Mouse (Mus musculus) bone marrow, adult 2 months (tissue): ENCODE data around the gene Esrrg. TPM values are rescaled to one million over a fixed set of nuclear protein-coding genes. Genes with fewer than 3 reads are reported as not detected.

Source experiments
- H3K27ac ChIP-seq: fragments of 200-500 bp; 2 replicates; pipeline ENCODE4 v1.5.1; 2012; ENCODE audit warnings: low read depth, mild to moderate bottlenecking, control low read depth, inconsistent platforms, low read length; ENCODE audit not compliant: control insufficient read depth, poor library complexity, insufficient read depth
- H3K4me1 ChIP-seq: fragments of 200-500 bp; 2 replicates; pipeline ENCODE4 v1.6.1; 2011; ENCODE audit warnings: low read length; ENCODE audit not compliant: control insufficient read depth, insufficient read depth
- H3K4me3 ChIP-seq: fragments of 200-500 bp; replicated peaks from 2 replicates; pipeline ENCODE3; 2011; ENCODE audit warnings: mild to moderate bottlenecking, low read depth, low read length, control low read depth; ENCODE audit not compliant: control insufficient read depth
- CTCF ChIP-seq: fragments of 200-500 bp; IDR thresholded peaks from 2 replicates; pipeline ENCODE4 v1.5.1; 2011; ENCODE audit warnings: low read length, control low read depth; ENCODE audit not compliant: control insufficient read depth, insufficient read depth
- POLR2A ChIP-seq: fragments of 200-500 bp; IDR thresholded peaks from 2 replicates; pipeline ENCODE4 v1.6.1; 2011; ENCODE audit warnings: low read depth, mild to moderate bottlenecking, control low read depth, low read length, borderline replicate concordance; ENCODE audit not compliant: control insufficient read depth
- WGBS: fragments of 180-500 bp; shearing (Covaris S2); methylation state at CpG from one replicate; pipeline ENCODE4 v1.1.7; 2018; 5-methylcytosine and 5-hydroxymethylcytosine counted together
- polyA plus RNA-seq: library from polyadenylated mRNA; stranded (reverse); fragments of >200 nt; gene quantifications from 2 replicates; pipeline ENCODE4 v1.2.4, GENCODE M21; 2011; ENCODE audit warnings: low replicate concordance; ENCODE audit not compliant: missing spikeins, insufficient read depth, insufficient read length

The Esrrg gene
- polyA plus RNA-seq, 1 experiment = not detected

DNA sequence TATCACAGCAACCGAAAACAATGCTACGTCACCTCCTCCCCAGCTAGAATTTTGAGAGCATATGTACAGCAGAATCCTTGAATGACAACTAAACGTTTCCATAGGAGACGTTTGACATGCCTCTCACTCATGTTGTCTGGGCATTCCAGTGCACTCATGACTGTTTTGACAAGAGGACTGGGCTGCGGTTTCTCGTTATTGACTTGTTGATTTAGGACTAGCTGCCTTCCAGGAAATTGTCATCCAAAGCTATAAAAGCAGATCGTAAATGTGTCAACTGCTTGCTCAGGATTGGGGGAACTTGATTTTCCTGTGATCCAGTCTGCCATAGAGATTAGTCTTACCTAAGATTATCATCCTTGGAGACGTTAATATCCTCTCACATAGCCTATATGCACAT, 245.6 kb downstream of the Esrrg start:
- 46% methylated on average over 8 of the region's 8 CpGs for WGBS
- Histone ChIP-seq H3K4me1 (no peaks in the 10 kb centered on the region), H3K4me3 (no peak overlapping the region), H3K27ac (no peak overlapping the region)
- no peak for TF ChIP-seq CTCF
- TF ChIP-seq POLR2A = no peak

DNA sequence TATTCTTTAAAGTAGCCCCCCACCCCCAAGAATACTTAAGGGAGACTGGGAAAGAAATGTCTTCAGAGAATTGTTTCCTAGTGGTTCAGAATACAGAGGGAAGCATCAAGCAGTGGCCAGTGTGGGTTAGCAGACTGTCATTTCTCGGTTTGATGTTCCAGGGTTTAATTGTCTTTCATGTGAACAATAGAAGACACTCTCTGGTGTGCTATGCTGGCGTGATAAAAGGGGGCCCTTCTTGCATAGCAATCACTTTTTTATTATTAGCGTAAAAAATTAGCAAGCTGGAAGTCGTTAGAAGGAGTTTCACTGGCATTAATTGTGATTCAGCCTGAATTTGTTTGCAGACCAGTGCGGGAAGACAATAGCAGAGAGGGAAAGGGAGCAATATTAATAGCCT, 253.7 kb downstream of the Esrrg start:
- no peak for TF ChIP-seq CTCF
- no peak for TF ChIP-seq POLR2A
- 70% methylated on average over 5 of the region's 5 CpGs for WGBS
- Histone ChIP-seq H3K4me3 (no peak overlapping the region), H3K27ac (no peak overlapping the region), H3K4me1 (no peaks in the 10 kb centered on the region)

DNA sequence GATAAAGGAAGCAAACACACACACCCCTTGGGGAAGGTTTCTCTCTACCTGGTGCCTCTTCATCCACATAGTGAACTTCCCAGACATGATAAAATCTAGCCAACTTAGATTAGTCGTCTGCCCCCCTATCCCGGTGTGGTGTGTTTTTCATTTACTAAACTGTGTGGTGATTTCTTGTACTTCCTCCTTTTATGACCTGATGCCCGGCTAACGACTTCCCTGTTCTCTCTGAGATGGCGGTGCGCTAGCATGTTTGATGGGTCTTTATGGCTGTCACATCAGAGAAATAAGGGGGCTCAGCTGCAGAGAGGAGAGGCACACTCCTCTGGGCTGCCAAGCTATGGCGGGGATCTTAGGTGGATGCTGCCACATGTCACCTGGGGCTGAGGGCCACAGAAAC, 259.8 kb downstream of the Esrrg start:
- H3K4me3 ChIP-seq = no peak overlapping the region
- no peak overlapping the region for H3K27ac ChIP-seq
- H3K4me1 ChIP-seq = no peaks in the 10 kb centered on the region
- TF ChIP-seq CTCF (no peak), POLR2A (no peak)
- WGBS = 22% methylated on average over 7 of the region's 7 CpGs

DNA sequence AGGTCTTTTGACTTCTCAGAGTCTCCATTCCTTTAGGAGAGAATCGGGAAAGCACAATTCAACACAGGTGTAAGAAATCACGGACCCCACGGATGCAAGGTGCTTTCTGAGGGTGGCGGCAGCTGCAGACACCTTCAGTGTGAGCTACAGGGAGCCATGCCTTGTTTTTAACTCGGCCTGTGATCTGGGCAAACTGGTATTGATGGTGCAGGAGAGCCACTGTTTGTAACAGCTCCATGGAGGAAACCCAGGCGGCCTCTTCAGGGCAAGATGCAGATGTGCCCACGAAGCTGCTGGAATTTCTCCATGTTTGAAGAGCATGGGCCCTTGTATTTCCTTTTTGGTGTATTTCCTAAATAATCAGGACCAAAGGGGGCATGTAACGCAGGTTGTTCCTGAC, 263.6 kb downstream of the Esrrg start:
- TF ChIP-seq POLR2A = no peak
- no peak for TF ChIP-seq CTCF
- 65% methylated on average over 8 of the region's 8 CpGs for WGBS
- no peaks in the 10 kb centered on the region for H3K4me1 ChIP-seq
- no peak overlapping the region for H3K27ac ChIP-seq
- no peak overlapping the region for H3K4me3 ChIP-seq

DNA sequence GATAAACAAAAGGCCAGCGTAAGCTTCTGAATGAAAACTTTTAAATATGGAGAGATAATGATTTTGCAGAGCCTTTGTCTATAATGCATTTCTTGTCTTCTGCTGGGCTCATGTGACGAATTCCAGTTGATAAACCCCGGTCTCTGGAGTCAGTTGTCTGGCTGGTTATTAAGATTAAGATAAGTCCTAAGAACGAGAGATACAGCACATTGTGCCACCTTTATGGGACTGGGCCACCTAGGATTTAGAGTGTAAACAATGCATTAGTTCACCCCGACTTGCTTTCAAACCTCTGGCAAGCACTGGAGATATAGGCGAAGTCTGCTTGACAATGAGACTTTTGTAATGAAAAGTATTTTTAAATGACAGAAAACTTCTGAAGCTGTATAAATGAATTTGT, 264.2 kb downstream of the Esrrg start:
- no peaks in the 10 kb centered on the region for H3K4me1 ChIP-seq
- TF ChIP-seq CTCF (no peak), POLR2A (no peak)
- no peak overlapping the region for H3K27ac ChIP-seq
- WGBS = 72% methylated on average over 6 of the region's 6 CpGs
- no peak overlapping the region for H3K4me3 ChIP-seq

DNA sequence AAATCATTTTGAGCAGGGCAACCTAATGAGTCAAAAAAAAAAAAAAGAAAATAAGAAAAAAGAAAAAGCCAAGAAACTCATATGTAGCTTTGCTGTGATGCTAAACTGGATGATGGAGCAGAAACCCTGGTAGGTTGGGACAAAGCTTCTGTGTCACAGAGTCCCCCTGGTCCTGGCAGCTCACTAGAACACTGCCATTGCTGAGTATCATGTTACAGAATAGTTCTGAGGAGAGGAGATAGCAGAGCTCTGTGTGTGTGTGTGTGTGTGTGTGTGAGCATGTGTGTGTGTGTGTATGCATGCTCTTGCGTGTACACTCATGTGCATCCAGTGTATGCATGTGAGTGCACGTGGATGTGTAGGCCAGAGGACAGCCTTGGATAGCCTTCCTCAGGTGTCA, 265.2 kb downstream of the Esrrg start:
- 79% methylated on average over 2 of the region's 2 CpGs for WGBS

DNA sequence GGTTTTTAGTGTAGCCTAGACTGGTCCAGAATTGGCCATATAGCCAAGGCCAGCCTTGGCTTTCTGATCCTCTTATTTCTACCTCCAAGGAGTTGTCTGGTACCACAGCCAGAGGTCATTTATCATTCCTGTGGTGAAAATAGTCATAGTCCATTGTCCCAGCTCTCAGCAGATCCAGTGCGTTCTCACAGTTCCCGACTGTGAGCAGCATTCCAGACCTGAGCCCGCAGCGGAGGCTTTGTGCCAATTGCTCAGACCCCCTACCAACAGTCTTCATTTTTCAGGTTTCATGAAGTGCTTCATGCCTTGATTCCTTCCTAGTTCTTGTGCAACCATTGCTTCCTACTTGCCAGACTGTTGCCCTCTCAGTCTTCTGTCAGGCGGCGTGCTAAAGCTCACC, 278.7 kb downstream of the Esrrg start:
- no peak overlapping the region for H3K4me3 ChIP-seq

More for the DNA sequence above, 265.2 kb downstream of the Esrrg start:
- Histone ChIP-seq H3K4me3 (no peak overlapping the region), H3K27ac (no peak overlapping the region), H3K4me1 (no peaks in the 10 kb centered on the region)
- TF ChIP-seq CTCF (no peak), POLR2A (no peak)

DNA sequence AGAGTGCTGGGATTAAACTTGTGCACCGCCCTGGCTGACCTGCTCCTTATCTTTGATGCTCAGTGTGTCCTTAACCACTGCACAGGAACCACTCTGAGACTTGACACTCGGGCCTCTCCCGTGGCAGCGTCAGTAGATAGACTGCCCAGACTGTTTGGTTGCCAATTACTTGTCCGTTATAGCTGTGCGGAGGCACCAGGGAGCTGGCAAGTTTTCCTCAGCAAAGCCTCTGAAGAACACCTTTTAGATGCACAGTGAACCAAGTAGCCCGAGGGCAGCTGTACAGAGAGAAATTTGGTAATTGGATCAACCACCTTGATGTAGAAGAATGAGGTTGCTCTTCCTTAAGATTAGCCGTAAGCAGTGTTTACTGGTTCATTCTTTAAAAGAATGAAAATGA, 279.6 kb downstream of the Esrrg start:
- TF ChIP-seq POLR2A (no peak), CTCF (no peak)
- Histone ChIP-seq H3K4me3 (no peak overlapping the region), H3K27ac (no peak overlapping the region), H3K4me1 (no peaks in the 10 kb centered on the region)
- WGBS = 77% methylated on average over 8 of the region's 8 CpGs

More for the DNA sequence above, 278.7 kb downstream of the Esrrg start:
- Histone ChIP-seq H3K4me1 (no peaks in the 10 kb centered on the region), H3K27ac (no peak overlapping the region)
- no peak for TF ChIP-seq POLR2A
- TF ChIP-seq CTCF = no peak
- 73% methylated on average over 6 of the region's 6 CpGs for WGBS

DNA sequence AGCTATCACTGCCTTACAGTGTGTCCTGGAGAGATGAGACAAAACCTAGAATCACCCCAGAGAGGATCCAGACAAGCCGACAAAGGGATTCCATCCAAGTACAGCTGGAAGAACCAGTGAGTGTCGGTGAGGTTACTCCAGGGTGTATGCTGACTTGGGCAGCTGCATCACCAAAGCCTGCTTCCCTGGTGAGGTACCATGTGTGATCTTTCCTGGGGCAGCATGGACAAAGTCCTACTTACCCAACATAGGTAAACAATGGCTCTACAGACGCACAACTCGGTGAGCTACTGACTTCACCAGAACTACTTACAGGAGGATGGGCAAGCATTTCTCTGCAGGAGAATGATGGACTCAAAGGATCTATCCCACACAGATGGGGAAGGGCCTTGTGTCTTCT, 280.5 kb downstream of the Esrrg start:
- H3K4me3 ChIP-seq = no peak overlapping the region
- no peak for TF ChIP-seq POLR2A
- H3K4me1 ChIP-seq = no peaks in the 10 kb centered on the region
- no peak overlapping the region for H3K27ac ChIP-seq
- 79% methylated on average over 4 of the region's 4 CpGs for WGBS
